Mouse (Mus musculus): ENCODE measurements at regions not wholly inside any gene's neighbourhood (a gene's known extent, or its start where the extent isn't known, plus 50 kb on each side); places are given as distances from the start of the nearest gene placed in this dataset.

- TF ChIP-seq CTCF (IDR thresholded peaks at IDR 0.05; ENCODE audit: borderline replicate concordance, insufficient read depth, low read depth, low read length): no peak
- TF ChIP-seq POLR2A (IDR thresholded peaks at IDR 0.05; ENCODE audit: borderline replicate concordance, insufficient read depth, low read length): no peak
Observed at GRCm38 (mm10) chr15:63500453-63500852, 344.5 kb downstream of the Gsdmc2 start.

All from cerebellum, adult 2 months (tissue).